Mouse (Mus musculus) urinary bladder, adult 18-20 months (tissue): ENCODE measurements around the gene Ephx1.
"Not testable (repeated sequence)": the region's sequence is repeated elsewhere in the genome, so short reads cannot be mapped to it uniquely, and the experiment has no call there.

Experiments
- DNase-seq, 2 experiments: peaks; one replicate each; pipeline ENCODE4 v3.0.0; 2022; ENCODE audit warnings: low spot score in 2 of 2, mixed read lengths in 2 of 2

Gene Ephx1

DNA sequence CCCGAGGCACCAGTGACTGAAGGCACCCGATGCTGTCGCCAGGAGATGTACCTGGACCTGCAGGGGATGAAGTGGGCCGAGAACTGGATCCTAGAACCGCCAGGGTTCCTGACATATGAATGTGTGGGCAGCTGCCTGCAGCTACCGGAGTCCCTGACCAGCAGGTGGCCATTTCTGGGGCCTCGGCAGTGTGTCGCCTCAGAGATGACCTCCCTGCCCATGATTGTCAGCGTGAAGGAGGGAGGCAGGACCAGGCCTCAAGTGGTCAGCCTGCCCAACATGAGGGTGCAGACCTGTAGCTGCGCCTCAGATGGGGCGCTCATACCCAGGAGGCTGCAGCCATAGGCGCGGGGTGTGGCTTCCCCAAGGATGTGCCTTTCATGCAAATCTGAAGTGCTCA lies 83.1 kb downstream of the Ephx1 start:
- DNase-seq, result not testable (repeated sequence)

DNA sequence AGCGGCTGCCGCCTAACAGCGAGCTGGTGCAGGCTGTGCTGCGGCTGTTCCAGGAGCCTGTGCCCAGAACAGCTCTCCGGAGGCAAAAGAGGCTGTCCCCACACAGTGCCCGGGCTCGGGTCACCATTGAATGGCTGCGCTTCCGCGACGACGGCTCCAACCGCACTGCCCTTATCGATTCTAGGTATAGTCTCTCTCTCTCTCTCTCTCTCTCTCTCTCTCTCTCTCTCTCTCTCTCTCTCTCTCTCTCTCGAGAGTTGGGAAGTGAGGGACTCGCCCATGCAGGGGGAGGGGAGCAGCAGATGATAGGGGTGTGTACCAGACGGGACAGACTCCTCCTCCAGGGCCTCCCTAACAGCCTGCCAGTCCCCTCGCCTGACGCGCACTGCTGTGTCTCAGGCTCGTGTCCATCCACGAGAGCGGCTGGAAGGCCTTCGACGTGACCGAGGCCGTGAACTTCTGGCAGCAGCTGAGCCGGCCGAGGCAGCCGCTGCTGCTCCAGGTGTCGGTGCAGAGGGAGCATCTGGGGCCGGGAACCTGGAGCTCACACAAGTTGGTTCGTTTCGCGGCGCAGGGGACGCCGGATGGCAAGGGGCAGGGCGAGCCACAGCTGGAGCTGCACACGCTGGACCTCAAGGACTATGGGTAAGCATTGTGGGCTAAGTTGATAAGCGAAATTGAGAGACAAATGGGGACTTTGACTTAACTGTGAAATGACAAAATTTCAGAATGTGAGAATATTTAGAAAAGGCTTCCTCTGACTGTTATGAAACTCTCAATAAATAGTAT lies 83.9 kb downstream of the Ephx1 start:
- DNase-seq, result not testable (repeated sequence)

DNA sequence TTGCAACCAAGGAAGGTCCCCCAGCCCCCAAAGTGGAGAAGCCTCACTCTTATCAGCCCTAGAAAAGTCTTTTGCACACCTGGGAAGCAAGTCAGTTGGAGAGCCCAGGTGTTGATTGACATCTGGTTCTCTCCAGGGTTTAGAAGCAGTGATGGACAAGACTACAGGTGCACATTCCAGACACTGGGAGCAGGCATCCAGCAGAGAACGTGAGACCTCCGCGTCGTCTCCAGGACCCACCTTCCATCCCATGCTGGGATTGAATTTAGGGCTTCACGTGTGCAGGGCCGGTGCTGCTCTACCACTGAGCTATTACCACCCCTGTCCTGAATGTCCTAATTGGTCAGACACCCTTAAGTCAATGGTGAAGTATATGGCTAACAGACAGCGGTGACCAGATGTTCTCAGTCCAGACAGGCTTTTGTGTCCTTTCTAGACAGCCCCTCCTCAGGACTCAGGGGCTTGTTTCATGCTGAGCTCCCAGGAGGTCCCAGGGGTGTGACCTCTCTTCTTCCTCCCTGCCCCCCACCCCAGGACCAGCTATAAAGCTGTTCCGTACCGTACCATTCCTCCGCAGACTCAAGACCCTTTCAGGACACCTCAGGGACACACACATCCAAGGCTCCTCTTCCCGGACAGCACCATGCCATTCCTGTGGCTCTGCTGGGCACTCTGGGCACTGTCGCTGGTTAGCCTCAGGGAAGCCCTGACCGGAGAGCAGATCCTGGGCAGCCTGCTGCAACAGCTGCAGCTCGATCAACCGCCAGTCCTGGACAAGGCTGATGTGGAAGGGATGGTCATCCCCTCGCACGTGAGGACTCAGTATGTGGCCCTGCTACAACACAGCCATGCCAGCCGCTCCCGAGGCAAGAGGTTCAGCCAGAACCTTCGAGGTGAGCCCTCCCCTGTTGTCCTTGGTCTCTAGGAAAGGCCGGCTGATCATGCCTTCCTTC lies 86.0 kb downstream of the Ephx1 start, which contains the start of gene Lefty1:
Gene Lefty1, plus strand, starts transcription at position 556 of the 953 bp plus-strand sequence.
- DNase-seq, result no peak

DNA sequence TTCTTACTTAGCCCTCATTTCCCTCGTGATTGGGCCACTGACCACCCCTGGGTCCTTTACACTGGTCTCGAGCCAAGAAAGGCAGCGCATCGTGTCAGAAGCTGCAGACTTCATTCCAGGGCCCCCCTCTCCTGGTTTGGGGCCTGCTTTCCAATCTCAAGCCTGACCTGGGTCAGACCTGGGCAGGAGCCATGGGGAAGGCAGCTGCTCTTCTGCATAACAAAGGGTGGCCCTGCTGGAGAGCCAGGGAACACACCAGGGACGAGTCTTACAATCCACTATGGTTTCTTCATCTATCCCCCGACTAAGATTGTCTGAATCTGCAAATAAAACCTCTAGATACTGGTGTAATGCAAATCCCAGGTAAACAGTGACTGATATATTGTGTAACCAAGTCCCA lies 87.0 kb downstream of the Ephx1 start:
- DNase-seq, result no peak

DNA sequence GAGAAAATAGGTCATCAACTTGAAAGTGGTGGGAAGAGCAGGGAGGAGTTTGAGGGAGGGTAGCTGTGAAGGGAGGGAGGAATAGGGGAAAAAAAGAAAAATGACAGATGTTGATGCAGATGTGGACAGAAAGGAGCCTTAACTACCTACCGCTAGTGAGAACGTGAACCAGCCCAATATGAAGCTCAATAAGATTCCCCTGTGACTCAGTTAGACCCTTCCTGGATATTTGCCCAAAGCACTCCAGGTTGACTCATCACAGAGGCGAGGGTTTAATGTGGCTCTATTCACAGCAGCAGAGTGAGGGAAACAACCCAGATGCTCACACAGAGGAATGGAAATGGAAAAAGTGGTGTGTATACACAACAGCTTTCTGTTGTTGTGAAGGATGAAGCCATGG lies 89.6 kb downstream of the Ephx1 start:
- DNase-seq, result no peak

DNA sequence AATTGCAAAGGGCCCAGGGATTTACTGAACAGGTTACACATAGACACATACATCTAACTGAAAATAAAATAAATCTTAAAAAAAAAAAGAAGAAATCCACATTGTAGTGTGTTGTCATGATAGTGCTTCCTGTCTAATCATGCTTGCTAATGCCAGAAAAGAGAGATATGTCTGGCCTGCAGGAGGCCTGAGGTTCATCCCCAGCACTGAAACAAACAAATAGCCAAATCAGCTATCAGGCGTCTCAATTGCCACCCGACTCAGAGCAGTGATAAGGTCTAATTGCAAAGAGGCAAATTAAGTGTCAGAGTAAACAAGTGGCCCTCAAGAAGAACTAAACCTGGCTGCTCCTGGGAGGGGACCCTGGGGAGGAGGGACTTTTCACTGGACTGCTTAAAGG lies 91.1 kb downstream of the Ephx1 start:
- DNase-seq, result no peak

DNA sequence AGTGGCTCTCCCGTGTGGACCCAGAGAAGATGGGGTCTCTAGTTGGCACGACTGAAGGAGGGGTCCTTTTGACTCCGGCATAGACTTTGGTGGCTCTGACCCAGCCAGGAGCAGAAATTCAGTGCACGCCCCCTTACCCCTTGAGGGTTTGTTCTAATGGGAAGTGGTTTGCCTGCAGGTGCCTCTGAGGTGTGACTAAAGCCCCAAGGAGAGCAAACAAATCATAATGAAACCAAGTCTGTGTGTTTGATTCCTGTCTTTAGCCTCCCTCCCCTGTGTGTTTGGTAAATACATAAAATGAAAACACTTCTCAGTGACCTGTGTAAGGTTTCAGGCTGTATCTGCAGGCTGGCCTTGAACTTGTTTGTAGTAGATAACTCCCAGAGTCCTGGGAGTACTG lies 94.4 kb downstream of the Ephx1 start:
- DNase-seq, result no peak
